Mouse (Mus musculus) lung, postnatal 0 days (tissue): ENCODE results near the gene Rln3. TPM values are rescaled to one million over a fixed set of nuclear protein-coding genes. Genes with fewer than 3 reads are reported as not detected.

Experiments
- ATAC-seq: fragments of 200-750 bp; cut with Nextera tagmentation; 2 replicates; pipeline ENCODE4 v1.8.0; 2017; ENCODE audit warnings: moderate library complexity
- DNase-seq: peaks from one replicate; pipeline ENCODE4 v3.0.0-alpha.2; 2016; ENCODE audit warnings: low spot score
- H3K27ac ChIP-seq: fragments of 300-500 bp; sonication (generic); 2 replicates; pipeline ENCODE4 v1.5.1; 2014; ENCODE audit warnings: antibody characterized with exemption, mild to moderate bottlenecking, low read length, mixed read lengths
- H3K27me3 ChIP-seq: fragments of 300-500 bp; sonication (generic); replicated peaks from 2 replicates; pipeline ENCODE4 v1.6.1; 2014; ENCODE audit warnings: low read length, mixed read lengths; ENCODE audit not compliant: insufficient read depth
- H3K36me3 ChIP-seq: fragments of 300-500 bp; sonication (generic); 2 replicates; pipeline ENCODE4 v1.6.1; 2014; ENCODE audit warnings: low read length, mixed read lengths; ENCODE audit not compliant: insufficient read depth
- H3K4me1 ChIP-seq: fragments of 300-500 bp; sonication (generic); 2 replicates; pipeline ENCODE4 v1.6.1; 2014; ENCODE audit warnings: antibody characterized with exemption, low read depth, low read length, mixed read lengths; ENCODE audit not compliant: insufficient read depth
- H3K4me2 ChIP-seq: fragments of 300-500 bp; sonication (generic); replicated peaks from 2 replicates; pipeline ENCODE4 v1.6.1; 2014; ENCODE audit warnings: low read depth, mild to moderate bottlenecking, low read length, moderate library complexity, mixed read lengths
- H3K4me3 ChIP-seq: fragments of 300-500 bp; sonication (generic); 2 replicates; pipeline ENCODE4 v1.5.1; 2014; ENCODE audit warnings: low read depth, low read length
- H3K9ac ChIP-seq: fragments of 300-500 bp; sonication (generic); replicated peaks from 2 replicates; pipeline ENCODE4 v1.6.1; 2014; ENCODE audit warnings: low read depth, mild to moderate bottlenecking
- H3K9me3 ChIP-seq: fragments of 300-500 bp; sonication (generic); 2 replicates; pipeline ENCODE4 v1.6.1; 2016; ENCODE audit warnings: low read length, mixed read lengths
- CTCF ChIP-seq: IDR thresholded peaks from 2 replicates; pipeline ENCODE4 v1.5.1; 2016; ENCODE audit warnings: antibody characterized with exemption, mild to moderate bottlenecking
- EP300 ChIP-seq: IDR thresholded peaks from 2 replicates; pipeline ENCODE4 v1.6.1; 2016; ENCODE audit warnings: antibody characterized with exemption, mild to moderate bottlenecking, control low read depth
- WGBS: fragments of 180-500 bp; shearing (Covaris S2); extraction: QIAGEN DNeasy Blood & Tissue Kit; methylation state at CpG from one replicate; pipeline ENCODE4 v1.1.7; 2014; 5-methylcytosine and 5-hydroxymethylcytosine counted together
- polyA plus RNA-seq: library from polyadenylated mRNA; unstranded; fragments of >200 nt; fragmentation: Nextera tagmentation; extraction: Ambion mirVana; gene quantifications from 2 replicates; pipeline ENCODE4 v1.2.1, GENCODE M21; 2015

The Rln3 gene
- polyA plus RNA-seq, 1 experiment from 2014 or later, result 0.26 TPM

DNA sequence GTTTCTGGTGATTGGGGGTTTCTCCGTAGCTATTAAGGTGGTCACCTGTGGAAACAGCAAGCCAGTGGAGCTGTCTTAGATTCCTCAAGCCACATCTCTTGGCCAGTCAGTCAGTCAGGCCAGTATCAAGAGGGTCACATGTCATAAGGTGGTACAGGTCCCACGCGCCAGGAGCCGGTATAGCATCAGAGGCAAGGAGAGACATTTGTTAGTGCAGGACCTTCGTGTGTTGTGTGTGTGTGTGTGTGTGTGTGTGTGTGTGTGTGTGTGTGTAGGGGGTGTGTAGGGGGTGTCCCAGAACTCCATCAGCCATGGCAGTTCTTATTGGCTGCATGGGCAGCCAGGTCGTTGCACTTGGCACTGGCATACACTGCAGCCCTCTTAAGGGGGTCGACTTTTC is 23.1 kb upstream of the Rln3 start:
- Histone ChIP-seq H3K9ac (no peak overlapping the region), H3K4me2 (peak overlapping the region; percentile 37), H3K4me1 (peaks cover 25% of the 10 kb centered on the region; the same call in 1 of the 2 replicates), H3K36me3 (no peaks in the 10 kb centered on the region), H3K27ac (peak overlapping the region; percentile 43; the same call in 1 of the 2 replicates), H3K27me3 (no peaks in the 10 kb centered on the region), H3K9me3 (no peaks in the 10 kb centered on the region), H3K4me3 (peak overlapping the region; percentile 83; the same call in 1 of the 2 replicates)
- 67% methylated on average over 7 of the region's 7 CpGs for WGBS
- ATAC-seq (no peak), DNase-seq (no peak)
- TF ChIP-seq EP300 (no peak), CTCF (no peak)

DNA sequence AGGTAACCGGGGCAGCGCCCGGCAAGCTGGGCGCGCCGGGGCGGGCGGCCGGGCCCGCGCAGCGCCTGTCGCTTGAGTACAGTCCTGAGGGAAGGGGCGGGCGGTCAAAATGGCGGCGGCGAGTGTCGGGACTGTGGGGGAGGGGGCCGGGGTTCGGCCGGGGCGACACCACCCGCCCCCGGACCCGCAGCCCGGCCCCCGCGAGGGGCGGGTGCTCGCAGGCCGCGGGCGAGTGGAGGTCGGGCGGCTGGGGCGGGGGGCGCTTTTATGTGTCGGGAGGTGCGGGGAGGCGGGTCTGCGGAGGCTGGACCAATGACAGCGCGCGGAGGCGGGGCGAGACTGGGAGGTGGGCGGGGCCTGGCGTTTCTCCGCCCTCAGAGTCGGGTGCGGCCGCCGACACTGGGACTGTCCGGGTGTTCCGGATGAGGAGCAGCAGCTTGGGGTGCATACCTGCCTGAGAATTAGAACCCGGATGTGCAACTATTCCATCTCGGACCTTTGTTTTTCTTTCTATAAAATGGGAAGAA is 22.3 kb upstream of the Rln3 start:
- H3K36me3 ChIP-seq, result no peaks in the 10 kb centered on the region
- TF ChIP-seq CTCF (no peak), EP300 (peak; percentile 50; the same call in 1 of the 2 replicates)
- peak overlapping the region; percentile 83 for H3K4me3 ChIP-seq
- H3K27me3 ChIP-seq, result no peaks in the 10 kb centered on the region
- WGBS, result 2% methylated on average over 30 of the region's 58 CpGs
- H3K4me1 ChIP-seq, result peaks cover 24% of the 10 kb centered on the region; the same call in 1 of the 2 replicates
- peak overlapping the region; percentile 96 for H3K27ac ChIP-seq
- peak overlapping the region; percentile 37 for H3K4me2 ChIP-seq
- peak; percentile 94 for DNase-seq
- H3K9me3 ChIP-seq, result no peaks in the 10 kb centered on the region
- peak; percentile 73 for ATAC-seq
- H3K9ac ChIP-seq, result peak overlapping the region; percentile 78

DNA sequence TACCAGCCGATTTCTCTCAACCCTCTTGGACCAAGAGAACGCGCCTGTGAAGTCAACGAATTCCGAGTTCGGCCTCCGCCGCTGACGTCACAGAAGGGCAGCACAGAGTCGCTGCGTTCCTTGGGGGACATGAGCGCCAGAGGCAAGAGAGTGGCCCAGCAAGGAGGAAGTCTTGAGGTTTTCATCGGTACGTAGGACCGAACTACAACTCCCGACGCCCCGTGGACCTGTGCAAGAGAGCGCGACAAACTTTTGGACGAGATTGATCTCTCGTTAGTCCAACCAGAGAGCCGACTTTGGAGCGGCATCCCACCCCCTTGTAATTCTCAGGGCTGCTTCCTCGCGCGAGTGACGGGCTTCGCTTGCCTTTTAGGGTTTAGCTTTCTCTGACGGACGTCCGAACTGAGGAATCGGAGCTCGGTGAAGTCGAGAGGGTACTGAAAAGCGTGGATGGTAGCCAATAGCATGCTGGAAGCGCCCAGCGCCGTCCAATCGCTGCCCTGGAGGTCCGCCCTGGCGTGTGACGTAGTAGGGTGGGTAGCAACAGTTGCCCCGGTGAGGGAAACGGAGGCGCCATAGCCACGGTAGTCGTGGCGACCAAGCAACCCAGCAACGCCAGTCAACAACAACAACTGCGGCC is 21.6 kb upstream of the Rln3 start, which contains the start of gene Rfx1:
Rfx1 (plus strand) TSS at position 544 of the 640 bp plus-strand sequence.
- Histone ChIP-seq H3K4me1 (peaks cover 20% of the 10 kb centered on the region; the same call in 1 of the 2 replicates), H3K27me3 (no peaks in the 10 kb centered on the region), H3K9ac (peak within 1 kb of the TSS; percentile 78), H3K36me3 (no peaks in the 10 kb centered on the region), H3K4me3 (peak within 1 kb of the TSS; percentile 83), H3K9me3 (no peaks in the 10 kb centered on the region), H3K4me2 (peak within 1 kb of the TSS; percentile 77), H3K27ac (peak within 1 kb of the TSS; percentile 96)
- TF ChIP-seq EP300 (peak; percentile 87), CTCF (0 out of 2 replicates have a peak, but pooled peaks have one; percentile 16)
- peak; percentile 100 for DNase-seq
- WGBS, result 1% methylated on average over 51 of the region's 51 CpGs
- ATAC-seq, result peak; percentile 96

DNA sequence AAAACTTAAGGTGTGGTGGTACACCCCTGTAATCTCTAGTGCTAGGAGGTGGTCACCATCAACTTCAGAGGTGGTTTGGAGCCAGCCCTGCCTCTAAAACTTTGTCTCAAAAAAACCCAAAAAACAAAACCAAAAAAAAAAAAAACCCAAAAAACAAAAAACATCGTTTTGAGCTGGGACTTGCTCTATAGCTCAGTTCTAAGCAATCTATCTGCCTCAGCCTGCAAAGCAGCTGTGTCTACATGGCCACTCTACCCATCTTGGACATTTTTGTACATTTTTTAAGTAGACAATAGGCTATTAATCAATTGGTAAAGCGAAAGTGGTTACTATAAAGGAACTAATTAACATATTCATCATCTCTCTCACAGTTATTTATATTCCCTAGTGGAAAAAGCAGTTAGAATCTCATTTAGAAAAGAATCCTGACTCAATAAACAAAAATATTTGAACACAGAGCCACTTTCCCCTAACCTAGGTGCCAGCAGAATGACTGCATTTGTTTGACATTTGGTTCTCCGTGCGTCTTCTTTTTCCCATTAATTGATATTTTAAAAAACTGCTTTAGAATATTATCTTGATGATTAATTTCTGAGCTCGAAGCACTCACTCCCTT is 20.8 kb upstream of the Rln3 start:
- DNase-seq, result peak; percentile 34

DNA sequence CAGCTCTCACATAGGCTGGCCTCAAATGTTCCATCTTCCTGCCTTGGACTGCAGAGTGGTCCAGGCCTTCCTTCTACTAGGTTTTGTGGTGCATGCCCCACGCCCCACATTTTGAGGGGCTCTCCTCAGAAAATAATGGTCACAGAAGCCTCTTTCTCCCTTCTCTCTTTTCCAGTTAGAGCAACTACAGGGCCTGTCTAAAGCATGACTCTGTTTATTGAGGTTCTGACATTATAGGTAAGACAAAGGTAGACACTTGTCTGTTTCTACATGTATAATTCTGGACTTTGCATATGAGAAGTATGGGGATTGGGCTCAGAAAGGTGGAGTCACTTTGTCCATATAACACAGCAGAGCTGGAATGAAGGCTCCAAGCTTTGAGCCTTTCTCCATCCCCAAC is 20.2 kb upstream of the Rln3 start, which contains the start of gene Gm10643:
Gm10643 (minus strand) TSS at position 101 of the 400 bp plus-strand sequence.
- DNase-seq (no peak), ATAC-seq (no peak)
- Histone ChIP-seq H3K4me3 (peak within 1 kb of the TSS; percentile 53), H3K9me3 (no peaks in the 10 kb centered on the region), H3K9ac (peak within 1 kb of the TSS; percentile 41), H3K36me3 (no peaks in the 10 kb centered on the region), H3K4me2 (peak within 1 kb of the TSS; percentile 77), H3K4me1 (peaks cover 20% of the 10 kb centered on the region; the same call in 1 of the 2 replicates), H3K27ac (peak within 1 kb of the TSS; percentile 89), H3K27me3 (no peaks in the 10 kb centered on the region)
- 92% methylated on average over 1 of the region's 1 CpGs for WGBS
- TF ChIP-seq CTCF, result no peak
- TF ChIP-seq EP300, result no peak

More for the DNA sequence above, 20.8 kb upstream of the Rln3 start:
- Histone ChIP-seq H3K4me3 (peak overlapping the region; percentile 53), H3K36me3 (no peaks in the 10 kb centered on the region), H3K9ac (peak overlapping the region; percentile 41), H3K4me2 (peak overlapping the region; percentile 77), H3K9me3 (no peaks in the 10 kb centered on the region), H3K27me3 (no peaks in the 10 kb centered on the region), H3K27ac (peak overlapping the region; percentile 89), H3K4me1 (peaks cover 20% of the 10 kb centered on the region; the same call in 1 of the 2 replicates)
- TF ChIP-seq CTCF, result no peak
- TF ChIP-seq EP300, result no peak
- no peak for ATAC-seq
- 19% methylated on average over 5 of the region's 5 CpGs for WGBS
